16 mouse cellular contexts compared by ENCODE assay signal in the genomic region with DNA sequence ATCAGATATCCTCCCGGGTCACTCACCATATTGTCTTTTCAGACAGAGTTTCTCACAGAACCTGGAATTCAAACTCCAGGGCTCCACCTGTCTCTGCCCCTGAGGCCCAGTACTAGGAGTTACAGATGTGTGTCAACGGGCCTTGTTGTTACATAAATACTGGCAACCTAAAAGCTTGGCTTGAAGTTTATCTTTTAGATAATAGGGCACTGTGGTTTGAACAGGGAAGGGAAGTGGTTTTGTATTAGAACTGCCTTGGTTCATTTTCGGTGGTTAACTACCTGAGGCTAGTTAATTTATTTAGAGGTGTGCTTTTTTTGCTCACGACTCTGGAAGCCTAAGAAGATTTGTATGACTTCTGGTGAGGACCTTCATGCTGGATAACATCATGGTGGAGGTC. TPM values are rescaled to one million over a fixed set of nuclear protein-coding genes. Genes with fewer than 3 reads are reported as not detected.
DNase-seq lines count a peak whose midpoint lies in the region; ATAC-seq and TF ChIP-seq lines count a peak whose summit lies in the region.
"Had no signal": no experiment of that assay in that cellular context is flagged by ENCODE, and none has a peak within 500 bp of the region (broad histone marks: within the 10 kb centered on the region; RNA-seq: fewer than 3 reads in every experiment).

No protein-coding gene starts in this region.

- no peak for TF ChIP-seq POLR2A in kidney, adult 2 months (IDR thresholded peaks at IDR 0.05; ENCODE audit: low read depth, low read length)
- no peak for TF ChIP-seq POLR2A in MEL (IDR thresholded peaks at IDR 0.05; ENCODE audit: control insufficient read depth in 1 of 2, insufficient read depth in 1 of 2, low read depth in 1 of 2, low read length in 2 of 2, poor library complexity in 1 of 2)

- no peak overlapping the region; the same call in 1 of the 2 replicates for H3K4me3 ChIP-seq in gastrocnemius, adult 2 months
- no peak overlapping the region for H3K4me3 ChIP-seq in kidney, adult 2 months (ENCODE audit: insufficient read depth, low read depth, low read length)
- H3K4me3 ChIP-seq in MEL (ENCODE audit: control insufficient read depth in 1 of 2, insufficient read depth in 1 of 2, low read depth in 2 of 2, low read length in 2 of 2): no peak overlapping the region; a peak in 1 of 4 replicates
- H3K4me3 ChIP-seq in liver, postnatal 0 days (ENCODE audit: low read depth, low read length): no peak overlapping the region

- H3K36me3 ChIP-seq in kidney, adult 2 months (ENCODE audit: control insufficient read depth, insufficient read depth, low read length): no peaks in the 10 kb centered on the region
- peaks cover 0 to 22% of the 10 kb centered on the region in 2 experiments; a peak in 2 of 4 replicates for H3K36me3 ChIP-seq in MEL (ENCODE audit: control insufficient read depth in 1 of 2, insufficient read depth in 2 of 2, low read length in 2 of 2)
- H3K36me3 ChIP-seq in liver, postnatal 0 days (replicated peaks; ENCODE audit: insufficient read depth, low read length): no peaks in the 10 kb centered on the region

- no peak for TF ChIP-seq CTCF in gastrocnemius, adult 2 months (IDR thresholded peaks at IDR 0.05)
- no peak for TF ChIP-seq CTCF in kidney, adult 2 months (conservative IDR thresholded peaks at IDR 0.05; ENCODE audit: insufficient read depth, insufficient read length, low read depth, low read length)
- no peak for TF ChIP-seq CTCF in MEL (IDR thresholded peaks at IDR 0.05 in 2 of 3, conservative IDR thresholded peaks at IDR 0.05 in 1 of 3; ENCODE audit: control insufficient read depth in 1 of 3, insufficient read depth in 1 of 3, low read depth in 2 of 3, low read length in 3 of 3, poor library complexity in 1 of 3, severe bottlenecking in 1 of 3)
- no peak for TF ChIP-seq CTCF in liver, postnatal 0 days (IDR thresholded peaks at IDR 0.05; ENCODE audit: low read depth)

- TF ChIP-seq RAD21 in MEL (IDR thresholded peaks at IDR 0.05; ENCODE audit: low read depth, low read length): no peak

- H3K79me2 ChIP-seq in MEL (ENCODE audit: control insufficient read depth, insufficient read depth, low read length, poor library complexity): no peaks in the 10 kb centered on the region

- peak overlapping the region; percentile 40; the same call in 1 of the 2 replicates for H3K27ac ChIP-seq in gastrocnemius, adult 2 months
- 0 out of 2 replicates have a peak overlapping the region, but pooled peaks have one; percentile 40 for H3K27ac ChIP-seq in kidney, adult 2 months (ENCODE audit: insufficient read depth, low read depth, low read length)
- H3K27ac ChIP-seq in MEL (ENCODE audit: control insufficient read depth, low read depth, low read length): peak overlapping the region; percentile 32
- 0 out of 2 replicates have a peak overlapping the region, but pooled peaks have one; percentile 22 for H3K27ac ChIP-seq in liver, postnatal 0 days (ENCODE audit: low read depth)

- H3K4me2 ChIP-seq in liver, postnatal 0 days (ENCODE audit: low read depth, low read length): no peak overlapping the region

- ATAC-seq in liver, postnatal 0 days: no peak
- ATAC-seq: forebrain, embryonic 16.5 days had no signal

- WGBS in kidney, adult 2 months: 42% methylated on average over 4 of the region's 4 CpGs
- WGBS in liver, postnatal 0 days (ENCODE audit: insufficient replicate concordance): 11% methylated on average over 4 of the region's 4 CpGs

- H3K4me1 ChIP-seq in kidney, adult 2 months (ENCODE audit: control insufficient read depth, insufficient read depth, low read length): no peaks in the 10 kb centered on the region
- H3K4me1 ChIP-seq in MEL (ENCODE audit: control insufficient read depth in 1 of 2, insufficient read depth in 2 of 2, low read length in 2 of 2): peaks cover 2 to 24% of the 10 kb centered on the region in 2 experiments; a peak in 3 of 4 replicates
- H3K4me1 ChIP-seq in liver, postnatal 0 days (ENCODE audit: insufficient read depth): peaks cover 14% of the 10 kb centered on the region

- peak; percentile 67 to 72; a peak in 3 of 4 replicates for TF ChIP-seq EP300 in MEL (IDR thresholded peaks at IDR 0.05; ENCODE audit: low read depth in 1 of 2, low read length in 2 of 2)
- no peak for TF ChIP-seq EP300 in liver, postnatal 0 days (IDR thresholded peaks at IDR 0.05; ENCODE audit: low read depth)

- no peak for DNase-seq in gastrocnemius, adult 2 months
- no peak for DNase-seq in gastrocnemius, postnatal 10 days
- DNase-seq in kidney, adult 2 months: no peak
- no peak for DNase-seq in kidney, adult 11 months
- peak; percentile 62 for DNase-seq in MEL (ENCODE audit: low read depth, low spot score)
- no peak for DNase-seq in liver, postnatal 0 days
- DNase-seq in urinary bladder, postnatal 4 days (ENCODE audit: low spot score in 2 of 2): no peak
- DNase-seq in layer of hippocampus, postnatal 14 days (ENCODE audit: low spot score in 2 of 2): no peak
- DNase-seq: gastrocnemius, postnatal 25 days; right cerebral cortex, postnatal 4 days had no signal

- no peaks in the 10 kb centered on the region for H3K9me3 ChIP-seq in MEL (replicated peaks; ENCODE audit: insufficient read depth, low read length)
- no peaks in the 10 kb centered on the region for H3K9me3 ChIP-seq in liver, postnatal 0 days (ENCODE audit: low read length)

- intact Hi-C loops in gastrocnemius, adult 2 months (cut with DNase I): no loop called here

- no peaks in the 10 kb centered on the region for H3K27me3 ChIP-seq in kidney, adult 2 months (replicated peaks; ENCODE audit: control insufficient read depth, insufficient read depth, low read length)
- H3K27me3 ChIP-seq in MEL (ENCODE audit: control insufficient read depth in 1 of 2, insufficient read depth in 2 of 2, low read length in 2 of 2): peaks cover 2 to 3% of the 10 kb centered on the region in 2 experiments; a peak in 3 of 4 replicates
- H3K27me3 ChIP-seq in liver, postnatal 0 days (ENCODE audit: insufficient read depth, low read length): peaks cover 6% of the 10 kb centered on the region; the same call in 1 of the 2 replicates

- no peak overlapping the region for H3K9ac ChIP-seq in MEL (ENCODE audit: control insufficient read depth, low read depth, low read length, poor library complexity, severe bottlenecking)
- no peak overlapping the region for H3K9ac ChIP-seq in liver, postnatal 0 days (replicated peaks)

TF ChIP-seq in MEL, 35 proteins besides CTCF, POLR2A, EP300 and RAD21 (continues in another document):
- peak; percentile 43; the same call in 1 of the 2 replicates for TF ChIP-seq ETS1 (IDR thresholded peaks at IDR 0.05; ENCODE audit: low read depth, low read length)
- TF ChIP-seq ZMIZ1 (IDR thresholded peaks at IDR 0.05; ENCODE audit: low read depth, low read length): no peak
- TF ChIP-seq KAT2A (conservative IDR thresholded peaks at IDR 0.05; ENCODE audit: low read depth, low read length): no peak
- TF ChIP-seq ELF1 (IDR thresholded peaks at IDR 0.05; ENCODE audit: low read depth, low read length): no peak
- TF ChIP-seq GABPA (IDR thresholded peaks at IDR 0.05; ENCODE audit: low read depth, low read length): no peak
- TF ChIP-seq MAZ (IDR thresholded peaks at IDR 0.05; ENCODE audit: low read depth, low read length): no peak
- TF ChIP-seq TAL1 (IDR thresholded peaks at IDR 0.05; ENCODE audit: low read length): no peak
- TF ChIP-seq MAX (IDR thresholded peaks at IDR 0.05; ENCODE audit: low read length): no peak
- TF ChIP-seq POLR2AphosphoS2 (IDR thresholded peaks at IDR 0.05; ENCODE audit: low read length): no peak
- TF ChIP-seq MYB (IDR thresholded peaks at IDR 0.05; ENCODE audit: low read depth, low read length): no peak; the same call in 1 of the 2 replicates
- TF ChIP-seq TBP (IDR thresholded peaks at IDR 0.05; ENCODE audit: low read depth, low read length): no peak
- TF ChIP-seq CHD1 (IDR thresholded peaks at IDR 0.05; ENCODE audit: low read depth, low read length): no peak
- peak; percentile 81 for TF ChIP-seq GATA1 (IDR thresholded peaks at IDR 0.05; ENCODE audit: low read depth, low read length)
- no peak for TF ChIP-seq POLR2AphosphoS5 (IDR thresholded peaks at IDR 0.05; ENCODE audit: borderline replicate concordance, low read depth, low read length)

RNA-seq across cellular contexts. Expression of gene Sost, which starts 13.4 kb away (rescaled TPM):
- total RNA-seq in gastrocnemius, adult 2 months (2021): not detected
- total RNA-seq in gastrocnemius, postnatal 10 days (2021): under 1 TPM in 1 of 2 experiments, not detected in 1; 0.41 TPM
- 2.0 TPM in 2 replicates for polyA plus RNA-seq in kidney, adult 2 months (2012; rRNA removed)
- total RNA-seq in MEL (2012; rRNA removed): not detected in 2 replicates
- not detected for polyA plus RNA-seq in MEL (2012; ENCODE audit: insufficient read depth in 1 of 2, insufficient read length in 2 of 2, low read depth in 1 of 2, low replicate concordance in 2 of 2, missing spikeins in 1 of 2)
- not detected in 2 replicates for polyA plus RNA-seq in liver, postnatal 0 days (2015; fragmentation: Nextera tagmentation; extraction: Ambion mirVana)
- not detected for total RNA-seq in layer of hippocampus, postnatal 14 days (2021)
- total RNA-seq: adrenal gland, postnatal 14 days; gastrocnemius, postnatal 25 days; left cerebral cortex, postnatal 25 days had no signal
- polyA plus RNA-seq: forebrain, embryonic 16.5 days; liver, embryonic 16.5 days; midbrain, embryonic 11.5 days had no signal

RNA-seq across cellular contexts. Expression of gene Cfap97d1, which starts 30.6 kb away (rescaled TPM):
- not detected for total RNA-seq in gastrocnemius, adult 2 months (2021)
- total RNA-seq in gastrocnemius, postnatal 10 days (2021): not detected
- not detected in 2 replicates for polyA plus RNA-seq in kidney, adult 2 months (2012; rRNA removed)
- total RNA-seq in MEL (2012; rRNA removed): not detected in 2 replicates
- polyA plus RNA-seq in MEL (2012; ENCODE audit: insufficient read depth in 1 of 2, insufficient read length in 2 of 2, low read depth in 1 of 2, low replicate concordance in 2 of 2, missing spikeins in 1 of 2): not detected
- 0.19 TPM in 1 of 2 replicates, not detected in the other for polyA plus RNA-seq in liver, postnatal 0 days (2015; fragmentation: Nextera tagmentation; extraction: Ambion mirVana)
- not detected for total RNA-seq in layer of hippocampus, postnatal 14 days (2021)
- total RNA-seq: adrenal gland, postnatal 14 days; gastrocnemius, postnatal 25 days; layer of hippocampus, adult 18-20 months; left cerebral cortex, postnatal 25 days had no signal
- polyA plus RNA-seq: forebrain, embryonic 16.5 days; liver, embryonic 16.5 days; midbrain, embryonic 11.5 days had no signal

RNA-seq across cellular contexts. Expression of gene Dusp3, which starts 33.4 kb away (rescaled TPM):
- 100 to 1,000 TPM; 123 to 129 TPM for total RNA-seq in gastrocnemius, adult 2 months (2021)
- total RNA-seq in gastrocnemius, postnatal 10 days (2021): 100 to 1,000 TPM; 122 to 136 TPM
- 67.8 and 92.4 TPM in 2 replicates for polyA plus RNA-seq in kidney, adult 2 months (2012; rRNA removed)
- total RNA-seq in MEL (2012; rRNA removed): 18.4 and 18.7 TPM in 2 replicates
- polyA plus RNA-seq in MEL (2012; ENCODE audit: insufficient read depth in 1 of 2, insufficient read length in 2 of 2, low read depth in 1 of 2, low replicate concordance in 2 of 2, missing spikeins in 1 of 2): 10 to 100 TPM; 29.8 to 35.5 TPM
- polyA plus RNA-seq in liver, postnatal 0 days (2015; fragmentation: Nextera tagmentation; extraction: Ambion mirVana): 18.4 and 22.7 TPM in 2 replicates
- total RNA-seq in layer of hippocampus, postnatal 14 days (2021): 100 to 1,000 TPM; 156 to 159 TPM

RNA-seq across cellular contexts. Expression of gene Meox1, which starts 59.3 kb away (rescaled TPM):
- 1 to 10 TPM; 1.1 to 4.7 TPM for total RNA-seq in gastrocnemius, adult 2 months (2021)
- total RNA-seq in gastrocnemius, postnatal 10 days (2021): 10 to 100 TPM; 11.7 to 12.3 TPM
- polyA plus RNA-seq in kidney, adult 2 months (2012; rRNA removed): 3.5 and 4.8 TPM in 2 replicates
- total RNA-seq in MEL (2012; rRNA removed): not detected in 2 replicates
- not detected for polyA plus RNA-seq in MEL (2012; ENCODE audit: insufficient read depth in 1 of 2, insufficient read length in 2 of 2, low read depth in 1 of 2, low replicate concordance in 2 of 2, missing spikeins in 1 of 2)
- 0.05 and 0.11 TPM in 2 replicates for polyA plus RNA-seq in liver, postnatal 0 days (2015; fragmentation: Nextera tagmentation; extraction: Ambion mirVana)
- 1 to 10 TPM; 1.9 to 2.0 TPM for total RNA-seq in layer of hippocampus, postnatal 14 days (2021)
